Mouse (Mus musculus) megakaryocyte, embryonic 14.5 days (primary cell): ENCODE results near the gene Zfp609.

ENCODE experiments used
- FLI1 ChIP-seq: IDR thresholded peaks from 2 replicates; pipeline ENCODE4 v1.6.1; 2012; ENCODE audit warnings: low read length, inconsistent platforms, mixed read lengths
- GATA1 ChIP-seq: IDR thresholded peaks from 3 replicates; pipeline ENCODE4 v1.6.1; 2012; ENCODE audit warnings: mixed read lengths, low read length, inconsistent platforms, borderline replicate concordance

DNA sequence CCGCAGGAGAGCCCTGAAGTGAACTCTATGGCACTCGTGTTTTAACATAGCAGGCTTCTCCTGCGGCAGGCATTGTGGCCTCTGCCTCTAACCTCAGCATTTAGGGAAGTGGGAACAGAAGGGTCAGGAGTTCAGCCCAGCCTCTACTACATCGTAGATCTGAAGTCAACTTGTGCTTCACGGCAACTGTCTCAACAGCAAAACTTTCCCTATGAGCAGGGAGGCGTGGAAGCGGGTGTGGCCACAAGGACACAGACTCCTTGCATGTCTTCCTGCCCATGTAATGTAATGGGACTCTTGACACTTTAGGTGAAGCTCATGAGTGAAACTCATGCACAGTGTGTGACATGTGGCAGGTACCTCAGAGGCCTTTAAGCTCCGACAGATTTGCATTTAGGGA, 171.8 kb downstream of the Zfp609 start:
- TF ChIP-seq GATA1 (no peak), FLI1 (no peak)
